Mouse (Mus musculus) limb, embryonic 15.5 days (tissue): ENCODE data around the gene Cers4. TPM values are rescaled to one million over a fixed set of nuclear protein-coding genes. Genes with fewer than 3 reads are reported as not detected.

ENCODE experiments used
- ATAC-seq: fragments of 200-750 bp; cut with Nextera tagmentation; 2 replicates; pipeline ENCODE4 v1.8.0; 2017; ENCODE audit warnings: low read depth, moderate TSS enrichment; ENCODE audit not compliant: insufficient number of reproducible peaks, low FRiP score, low TSS enrichment
- H3K27ac ChIP-seq: fragments of 300-500 bp; sonication (generic); 2 replicates; pipeline ENCODE4 v1.5.1; 2015; ENCODE audit warnings: moderate library complexity, mild to moderate bottlenecking, inconsistent platforms
- H3K27me3 ChIP-seq: fragments of 300-500 bp; sonication (generic); 2 replicates; pipeline ENCODE4 v1.6.1; 2015; ENCODE audit warnings: inconsistent platforms
- H3K36me3 ChIP-seq: fragments of 300-500 bp; sonication (generic); 2 replicates; pipeline ENCODE4 v1.6.1; 2015; ENCODE audit warnings: inconsistent platforms
- H3K4me1 ChIP-seq: fragments of 300-500 bp; sonication (generic); 2 replicates; pipeline ENCODE4 v1.6.1; 2015; ENCODE audit warnings: inconsistent platforms
- H3K4me2 ChIP-seq: fragments of 300-500 bp; sonication (generic); 2 replicates; pipeline ENCODE4 v1.6.1; 2015; ENCODE audit warnings: mild to moderate bottlenecking, inconsistent platforms
- H3K4me3 ChIP-seq: fragments of 300-500 bp; sonication (generic); 2 replicates; pipeline ENCODE4 v1.5.1; 2015; ENCODE audit warnings: mild to moderate bottlenecking, inconsistent platforms
- H3K9ac ChIP-seq: fragments of 300-500 bp; sonication (generic); 2 replicates; pipeline ENCODE4 v1.6.1; 2015; ENCODE audit warnings: inconsistent platforms
- H3K9me3 ChIP-seq: fragments of 300-500 bp; sonication (generic); 2 replicates; pipeline ENCODE4 v1.6.1; 2016; ENCODE audit warnings: inconsistent platforms
- WGBS: fragments of 180-500 bp; shearing (Covaris S2); methylation state at CpG from one replicate; pipeline ENCODE4 v1.1.7; 2015; 5-methylcytosine and 5-hydroxymethylcytosine counted together
- polyA plus RNA-seq: library from polyadenylated mRNA; unstranded; fragments of >200 nt; fragmentation: Nextera tagmentation; extraction: Ambion mirVana; gene quantifications from 2 replicates; pipeline ENCODE4 v1.2.1, GENCODE M21; 2015

The Cers4 gene
- 14.7 and 15.3 TPM in 2 replicates for polyA plus RNA-seq

DNA sequence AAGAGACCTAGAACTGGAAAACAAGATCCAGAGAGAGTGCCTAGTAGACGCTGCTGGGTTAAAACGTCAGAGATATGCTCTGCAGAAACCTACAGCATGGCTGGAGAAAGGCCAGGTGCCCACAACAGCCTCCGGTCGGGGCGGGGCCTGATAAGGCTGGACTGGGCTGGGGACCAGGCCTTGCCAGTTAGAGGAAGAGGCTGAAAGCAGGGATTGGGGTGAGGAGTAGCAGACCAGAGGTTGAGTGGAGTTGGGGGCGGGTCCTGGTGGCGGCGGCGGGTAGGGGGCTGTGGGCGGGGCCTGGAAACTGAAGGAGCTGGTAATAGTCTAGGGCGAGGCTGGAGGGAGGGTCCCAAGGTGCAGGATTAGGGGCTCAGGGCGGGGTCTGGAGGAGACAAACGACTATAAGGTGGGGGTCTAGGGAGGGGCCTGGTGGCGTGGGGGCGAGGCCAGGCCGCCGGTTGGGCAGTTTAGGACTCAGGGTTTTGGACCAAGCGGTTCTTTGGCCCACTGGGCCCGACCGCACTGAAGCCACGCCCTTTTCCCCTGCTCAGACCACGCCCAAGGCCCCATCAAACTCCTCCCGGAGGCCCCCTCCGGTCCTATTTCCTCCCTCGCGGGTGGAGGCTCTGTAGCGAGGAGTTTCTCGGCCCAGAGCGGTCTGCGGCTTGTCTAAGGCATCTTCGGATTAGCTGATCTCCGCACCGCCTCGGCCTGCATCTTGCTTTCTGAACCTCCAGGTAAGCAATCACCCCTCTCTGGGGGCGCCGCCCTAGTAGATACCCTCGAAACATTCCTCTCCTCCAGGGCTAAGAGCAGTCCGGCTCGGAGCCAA, at the start of gene Cers4:
Gene Cers4, plus strand, starts transcription at position 176 of the 835 bp plus-strand sequence.
- H3K27ac ChIP-seq, result peak within 1 kb of the TSS; percentile 74
- peak; percentile 90 for ATAC-seq
- H3K36me3 ChIP-seq, result no peaks in the 10 kb centered on the region
- peak within 1 kb of the TSS; percentile 51 for H3K9ac ChIP-seq
- H3K4me3 ChIP-seq, result peak within 1 kb of the TSS; percentile 55
- no peaks in the 10 kb centered on the region for H3K27me3 ChIP-seq
- no peaks in the 10 kb centered on the region for H3K9me3 ChIP-seq
- H3K4me2 ChIP-seq, result peak within 1 kb of the TSS; percentile 79
- 1% methylated on average over 37 of the region's 39 CpGs for WGBS
- peaks cover 20% of the 10 kb centered on the region for H3K4me1 ChIP-seq

DNA sequence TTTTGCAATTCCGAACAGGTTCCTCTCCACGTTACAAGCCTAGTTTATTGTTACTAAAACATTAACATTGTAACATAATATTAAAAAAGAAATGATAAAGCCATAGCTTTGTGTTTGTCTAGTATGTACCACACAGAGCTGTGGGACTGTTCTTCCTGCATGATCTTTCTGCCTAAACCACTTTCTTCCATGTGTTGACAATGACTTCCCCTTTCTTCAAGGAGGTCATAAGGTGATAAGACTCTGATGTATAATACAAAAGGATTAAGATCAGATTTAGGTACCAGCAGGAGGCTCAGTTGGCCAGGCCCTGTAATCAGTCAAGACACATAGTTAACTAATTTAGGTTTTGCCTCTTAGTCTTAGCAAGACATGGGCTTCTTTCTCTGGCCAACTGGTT, 34.7 kb upstream of the Cers4 start:
- no peak overlapping the region for H3K27ac ChIP-seq
- no peaks in the 10 kb centered on the region for H3K36me3 ChIP-seq
- H3K4me1 ChIP-seq, result no peaks in the 10 kb centered on the region
- H3K9me3 ChIP-seq, result no peaks in the 10 kb centered on the region
- no peak for ATAC-seq
- no peak overlapping the region for H3K4me3 ChIP-seq
- no peak overlapping the region for H3K4me2 ChIP-seq
- WGBS, result 76% methylated on average over 2 of the region's 2 CpGs
- no peaks in the 10 kb centered on the region for H3K27me3 ChIP-seq
- no peak overlapping the region for H3K9ac ChIP-seq

DNA sequence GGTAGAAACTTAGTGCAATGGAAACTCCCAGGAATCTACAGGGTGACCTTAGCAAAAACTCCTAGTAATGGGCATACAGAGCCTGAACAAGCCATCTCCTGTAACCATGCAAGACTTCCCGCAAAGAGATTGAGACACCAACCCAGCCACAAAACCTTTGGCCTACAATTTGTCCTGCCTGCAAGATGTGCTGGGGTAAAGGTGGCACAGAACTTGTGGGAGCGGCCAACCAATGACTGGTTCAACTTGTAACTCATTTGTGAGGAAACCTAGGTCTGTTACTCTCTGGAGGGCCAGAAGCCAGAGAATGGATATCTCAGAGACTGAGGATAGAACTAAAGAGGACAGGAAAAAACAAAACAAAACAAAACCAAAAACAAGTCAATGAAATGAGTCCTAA, 29.8 kb upstream of the Cers4 start:
- 87% methylated on average over 2 of the region's 2 CpGs for WGBS

GRCm38 (mm10) chr8:4474419-4475187, 18.2 kb upstream of the Cers4 start:
- no peaks in the 10 kb centered on the region for H3K4me1 ChIP-seq
- no peak overlapping the region for H3K4me2 ChIP-seq
- no peak overlapping the region for H3K4me3 ChIP-seq
- no peak for ATAC-seq
- no peak overlapping the region for H3K27ac ChIP-seq
- H3K27me3 ChIP-seq, result no peaks in the 10 kb centered on the region
- no peak overlapping the region for H3K9ac ChIP-seq
- WGBS, result 65% methylated on average over 7 of the region's 7 CpGs
- H3K36me3 ChIP-seq, result no peaks in the 10 kb centered on the region
- no peaks in the 10 kb centered on the region for H3K9me3 ChIP-seq

More for the DNA sequence above, 29.8 kb upstream of the Cers4 start:
- H3K36me3 ChIP-seq, result no peaks in the 10 kb centered on the region
- H3K4me2 ChIP-seq, result no peak overlapping the region
- H3K9me3 ChIP-seq, result no peaks in the 10 kb centered on the region
- H3K27ac ChIP-seq, result no peak overlapping the region
- no peak for ATAC-seq
- H3K4me3 ChIP-seq, result no peak overlapping the region
- H3K27me3 ChIP-seq, result no peaks in the 10 kb centered on the region
- no peak overlapping the region for H3K9ac ChIP-seq
- H3K4me1 ChIP-seq, result no peaks in the 10 kb centered on the region

- Histone ChIP-seq H3K27me3 (no peaks in the 10 kb centered on the region), H3K4me2 (no peak overlapping the region), H3K9ac (no peak overlapping the region), H3K36me3 (no peaks in the 10 kb centered on the region), H3K4me1 (peaks cover 3% of the 10 kb centered on the region; the same call in 1 of the 2 replicates), H3K4me3 (no peak overlapping the region), H3K27ac (no peak overlapping the region), H3K9me3 (no peaks in the 10 kb centered on the region)
- no peak for ATAC-seq
- WGBS, result 82% methylated on average over 4 of the region's 4 CpGs
Measured at GRCm38 (mm10) chr8:4481154-4481553, 11.7 kb upstream of the Cers4 start.

- no peak for ATAC-seq
- H3K4me3 ChIP-seq, result no peak overlapping the region
- 69% methylated on average over 4 of the region's 4 CpGs for WGBS
Measured at GRCm38 (mm10) chr8:4481586-4481985, 11.2 kb upstream of the Cers4 start.

GRCm38 (mm10) chr8:4482501-4482900, 10.3 kb upstream of the Cers4 start:
- 60% methylated on average over 4 of the region's 4 CpGs for WGBS
- H3K9me3 ChIP-seq, result no peaks in the 10 kb centered on the region
- no peak overlapping the region for H3K27ac ChIP-seq
- no peaks in the 10 kb centered on the region for H3K36me3 ChIP-seq
- no peak overlapping the region for H3K4me2 ChIP-seq
- no peaks in the 10 kb centered on the region for H3K27me3 ChIP-seq
- no peak overlapping the region for H3K4me3 ChIP-seq
- H3K9ac ChIP-seq, result no peak overlapping the region
- peaks cover 3% of the 10 kb centered on the region; the same call in 1 of the 2 replicates for H3K4me1 ChIP-seq
- ATAC-seq, result no peak

More at GRCm38 (mm10) chr8:4481586-4481985, 11.2 kb upstream of the Cers4 start:
- Histone ChIP-seq H3K4me1 (peaks cover 3% of the 10 kb centered on the region; the same call in 1 of the 2 replicates), H3K27me3 (no peaks in the 10 kb centered on the region), H3K36me3 (no peaks in the 10 kb centered on the region), H3K9ac (no peak overlapping the region), H3K27ac (no peak overlapping the region), H3K9me3 (no peaks in the 10 kb centered on the region), H3K4me2 (no peak overlapping the region)

DNA sequence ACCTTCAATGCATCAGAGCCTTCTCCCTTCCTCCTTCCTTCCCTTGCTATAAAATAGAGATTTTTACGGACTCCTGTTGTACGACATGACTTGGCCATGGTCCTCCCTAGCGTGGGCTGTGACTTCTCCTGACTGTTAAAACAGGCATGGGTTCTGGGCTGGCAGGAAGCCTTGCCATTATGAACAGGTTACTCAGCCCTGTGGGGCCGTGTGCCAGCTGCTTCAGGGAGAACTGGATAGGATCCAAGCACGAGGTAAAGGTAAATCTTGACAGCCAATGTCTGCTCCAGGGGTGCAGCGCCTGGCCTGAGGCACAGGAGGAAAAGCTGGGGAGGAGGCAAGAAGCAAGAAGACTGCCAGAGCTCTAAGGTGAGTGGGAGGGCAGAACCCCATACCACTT, 9.5 kb upstream of the Cers4 start:
- Histone ChIP-seq H3K27ac (no peak overlapping the region), H3K4me3 (no peak overlapping the region), H3K4me1 (peaks cover 3% of the 10 kb centered on the region; the same call in 1 of the 2 replicates), H3K36me3 (no peaks in the 10 kb centered on the region), H3K27me3 (no peaks in the 10 kb centered on the region), H3K4me2 (no peak overlapping the region), H3K9me3 (no peaks in the 10 kb centered on the region), H3K9ac (no peak overlapping the region)
- WGBS, result 28% methylated on average over 6 of the region's 6 CpGs
- no peak for ATAC-seq

- Histone ChIP-seq H3K4me2 (peak overlapping the region; percentile 79), H3K36me3 (no peaks in the 10 kb centered on the region), H3K9me3 (no peaks in the 10 kb centered on the region), H3K9ac (peak overlapping the region; percentile 51), H3K4me3 (peak overlapping the region; percentile 55), H3K27me3 (no peaks in the 10 kb centered on the region), H3K4me1 (peaks cover 20% of the 10 kb centered on the region), H3K27ac (peak overlapping the region; percentile 74)
- WGBS, result 12% methylated on average over 21 of the region's 21 CpGs
- peak; percentile 30; the same call in 1 of the 2 replicates for ATAC-seq
Measured at GRCm38 (mm10) chr8:4493686-4494440, 1.0 kb downstream of the Cers4 start.

GRCm38 (mm10) chr8:4495976-4496375, 3.1 kb downstream of the Cers4 start:
- no peak overlapping the region for H3K27ac ChIP-seq
- no peaks in the 10 kb centered on the region for H3K27me3 ChIP-seq
- no peak for ATAC-seq
- WGBS, result 51% methylated on average over 6 of the region's 6 CpGs
- H3K9ac ChIP-seq, result no peak overlapping the region
- no peak overlapping the region for H3K4me3 ChIP-seq
- no peaks in the 10 kb centered on the region for H3K9me3 ChIP-seq
- no peak overlapping the region for H3K4me2 ChIP-seq
- peaks cover 20% of the 10 kb centered on the region for H3K4me1 ChIP-seq
- no peaks in the 10 kb centered on the region for H3K36me3 ChIP-seq

GRCm38 (mm10) chr8:4497610-4498009, 4.8 kb downstream of the Cers4 start:
- H3K9me3 ChIP-seq, result no peaks in the 10 kb centered on the region
- H3K36me3 ChIP-seq, result no peaks in the 10 kb centered on the region
- H3K4me3 ChIP-seq, result no peak overlapping the region
- ATAC-seq, result no peak
- H3K27me3 ChIP-seq, result no peaks in the 10 kb centered on the region
- no peak overlapping the region for H3K4me2 ChIP-seq
- H3K27ac ChIP-seq, result no peak overlapping the region
- H3K9ac ChIP-seq, result no peak overlapping the region
- WGBS, result 89% methylated on average over 1 of the region's 1 CpGs
- peaks cover 18% of the 10 kb centered on the region for H3K4me1 ChIP-seq
